Mouse (Mus musculus) CH12.LX (cell line): ENCODE data around the gene Plekhm3. TPM values are rescaled to one million over a fixed set of nuclear protein-coding genes. Genes with fewer than 3 reads are reported as not detected.

Source experiments
- DNase-seq: peaks from one replicate; pipeline ENCODE4 v3.0.0-alpha.2; 2013; ENCODE audit errors: extremely low read depth
- H3K27ac ChIP-seq: 2 replicates; pipeline ENCODE4 v1.5.1; 2012; ENCODE audit warnings: low read depth, mild to moderate bottlenecking, control low read depth, moderate library complexity; ENCODE audit not compliant: insufficient read depth
- H3K27me3 ChIP-seq: replicated peaks from 2 replicates; pipeline ENCODE3; 2012; ENCODE audit warnings: inconsistent platforms
- H3K36me3 ChIP-seq, 2 experiments: replicated peaks in 1 of 2; 2 replicates each; pipeline versions ENCODE3 to v1.6.1; 2012; ENCODE audit warnings: inconsistent platforms in 1 of 2, low read length in 1 of 2, mild to moderate bottlenecking in 1 of 2, mixed read lengths in 1 of 2, moderate library complexity in 1 of 2; ENCODE audit not compliant: control insufficient read depth in 1 of 2, insufficient read depth in 1 of 2
- H3K4me1 ChIP-seq, 2 experiments: 2 replicates each; pipeline ENCODE4 v1.6.1; 2012; ENCODE audit warnings: inconsistent platforms in 1 of 2, moderate library complexity in 1 of 2; ENCODE audit not compliant: insufficient read depth in 2 of 2, control insufficient read depth in 1 of 2
- H3K4me2 ChIP-seq: 2 replicates; pipeline ENCODE4 v1.6.1; 2012; ENCODE audit warnings: low read depth, mild to moderate bottlenecking, control low read depth; ENCODE audit not compliant: poor library complexity, insufficient read depth, severe bottlenecking
- H3K4me3 ChIP-seq, 3 experiments: fragments of 150-350 bp in 1 of 3; sonication (generic) in 1 of 3; replicated peaks in 1 of 3; 2 replicates each; pipeline versions ENCODE3 to v1.5.1; 2011 to 2012; ENCODE audit warnings: low read depth in 2 of 3, low read length in 2 of 3, mild to moderate bottlenecking in 2 of 3, moderate library complexity in 2 of 3, control low read depth in 1 of 3, improper control_type of control experiment in 1 of 3, inconsistent platforms in 1 of 3, mixed read lengths in 1 of 3; ENCODE audit not compliant: poor library complexity in 1 of 3
- H3K79me2 ChIP-seq: replicated peaks from 2 replicates; pipeline ENCODE4 v1.6.1; 2012; ENCODE audit warnings: mild to moderate bottlenecking, moderate library complexity; ENCODE audit not compliant: control insufficient read depth, poor library complexity, insufficient read depth, severe bottlenecking; ENCODE audit errors: extremely low read depth
- H3K9ac ChIP-seq: 2 replicates; pipeline ENCODE4 v1.6.1; 2012; ENCODE audit warnings: low read depth, mild to moderate bottlenecking, control low read depth, moderate library complexity; ENCODE audit not compliant: insufficient read depth
- H3K9me3 ChIP-seq: replicated peaks from 2 replicates; pipeline ENCODE3; 2012; ENCODE audit warnings: low read length, inconsistent platforms, mixed read lengths
- CHD1 ChIP-seq: IDR thresholded peaks from 2 replicates; pipeline ENCODE4 v1.6.1; 2012; ENCODE audit warnings: low read depth, low read length, improper control_type of control experiment, inconsistent platforms
- CTCF ChIP-seq, 2 experiments: IDR thresholded peaks in 1 of 2; conservative IDR thresholded peaks in 1 of 2; 2 replicates each; pipeline ENCODE4 v1.5.1; 2011 to 2012; ENCODE audit warnings: low read depth in 2 of 2, low read length in 2 of 2, improper control_type of control experiment in 1 of 2, inconsistent platforms in 1 of 2, mild to moderate bottlenecking in 1 of 2, moderate library complexity in 1 of 2
- E2F4 ChIP-seq: IDR thresholded peaks from 2 replicates; pipeline ENCODE4 v1.6.1; 2011; ENCODE audit warnings: low read depth, low read length, improper control_type of control experiment; ENCODE audit not compliant: insufficient replicate concordance
- ELF1 ChIP-seq: IDR thresholded peaks from 2 replicates; pipeline ENCODE4 v1.6.1; 2014; ENCODE audit warnings: low read depth, mild to moderate bottlenecking, inconsistent platforms, low read length, improper control_type of control experiment
- EP300 ChIP-seq: IDR thresholded peaks from 2 replicates; pipeline ENCODE4 v1.6.1; 2011; ENCODE audit warnings: low read length, improper control_type of control experiment
- IRF4 ChIP-seq: IDR thresholded peaks from 2 replicates; pipeline ENCODE4 v1.6.1; 2014; ENCODE audit warnings: low read depth, mild to moderate bottlenecking, inconsistent platforms, low read length, improper control_type of control experiment
- JUN ChIP-seq: IDR thresholded peaks from 2 replicates; pipeline ENCODE4 v1.6.1; 2011; ENCODE audit warnings: low read depth, mild to moderate bottlenecking, low read length, improper control_type of control experiment, moderate library complexity; ENCODE audit not compliant: insufficient read depth
- JUND ChIP-seq: conservative IDR thresholded peaks from 2 replicates; pipeline ENCODE4 v1.6.1; 2011; ENCODE audit warnings: low read depth, low read length, improper control_type of control experiment
- MAFK ChIP-seq: IDR thresholded peaks from 2 replicates; pipeline ENCODE4 v1.6.1; 2011; ENCODE audit warnings: low read length, improper control_type of control experiment; ENCODE audit not compliant: insufficient replicate concordance
- MYC ChIP-seq: IDR thresholded peaks from 2 replicates; pipeline ENCODE4 v1.6.1; 2011; ENCODE audit warnings: low read depth, mild to moderate bottlenecking, improper control_type of control experiment, low read length
- PAX5 ChIP-seq: IDR thresholded peaks from 2 replicates; pipeline ENCODE4 v1.6.1; 2012; ENCODE audit warnings: low read length, inconsistent platforms, mixed read lengths
- RCOR1 ChIP-seq: conservative IDR thresholded peaks from 2 replicates; pipeline ENCODE4 v1.6.1; 2012; ENCODE audit warnings: low read depth, mild to moderate bottlenecking, inconsistent platforms, low read length, improper control_type of control experiment
- USF1 ChIP-seq: IDR thresholded peaks from 2 replicates; pipeline ENCODE4 v1.6.1; 2014; ENCODE audit warnings: low read depth, mild to moderate bottlenecking, inconsistent platforms, low read length, improper control_type of control experiment
- USF2 ChIP-seq: conservative IDR thresholded peaks from 2 replicates; pipeline ENCODE4 v1.6.1; 2011; ENCODE audit warnings: low read depth, low read length, improper control_type of control experiment
- ZC3H11A ChIP-seq: IDR thresholded peaks from 2 replicates; pipeline ENCODE4 v1.6.1; 2012; ENCODE audit warnings: low read depth, mild to moderate bottlenecking, inconsistent platforms, low read length, improper control_type of control experiment
- ZKSCAN1 ChIP-seq: IDR thresholded peaks from 2 replicates; pipeline ENCODE4 v1.6.1; 2012; ENCODE audit warnings: low read depth, inconsistent platforms, low read length, improper control_type of control experiment, borderline replicate concordance
- ZNF384 ChIP-seq: IDR thresholded peaks from 2 replicates; pipeline ENCODE4 v1.6.1; 2012; ENCODE audit warnings: low read depth, low read length, improper control_type of control experiment, inconsistent platforms
- dilution Hi-C: fragments of 300-500 bp; cut with MboI; formaldehyde crosslinking; loops from 2 replicates; pipeline ENCODE4 v1.14.3; 2020; ENCODE audit warnings: low sequenced_read_pairs; ENCODE audit not compliant: extremely low pct_unique_long_range_greater_than_20kb, extremely low pct_ligation_motif_present
- in situ Hi-C: fragments of 300-500 bp; cut with MboI; formaldehyde crosslinking; loops from 3 replicates; pipeline ENCODE4 v1.14.3; 2019; ENCODE audit warnings: low sequenced_read_pairs, low pct_ligation_motif_present, low pct_unique_long_range_greater_than_20kb, mixed read lengths
- polyA plus RNA-seq: library from polyadenylated mRNA; unstranded; fragments of >175 nt; gene quantifications from 2 replicates; pipeline ENCODE4 v1.2.1, GENCODE M21; 2012; ENCODE audit warnings: low read depth; ENCODE audit not compliant: insufficient read length
- total RNA-seq, 2 experiments: library from RNA; depleted of rRNA; stranded (reverse); fragments of 300-350 nt in 1 of 2; fragments of >200 nt in 1 of 2; gene quantifications; 2 replicates each; pipeline ENCODE4 v1.2.3; 2012 to 2014

The Plekhm3 gene
- total and polyA plus RNA-seq, 3 experiments, result 9.9 to 14.1 (median 13.0) TPM

GRCm38 (mm10) chr1:64817709-64818108 is 138.9 kb downstream of the Plekhm3 start:
- dilution Hi-C loops, result no loop called here
- Histone ChIP-seq H3K4me1 (peaks cover 0 to 3% of the 10 kb centered on the region in 2 experiments; a peak in 1 of 4 replicates), H3K9ac (no peak overlapping the region), H3K27ac (no peak overlapping the region), H3K36me3 (peaks cover 23 to 63% of the 10 kb centered on the region in 2 experiments), H3K4me3 (no peak overlapping the region), H3K79me2 (no peaks in the 10 kb centered on the region), H3K4me2 (no peak overlapping the region), H3K27me3 (no peaks in the 10 kb centered on the region), H3K9me3 (no peaks in the 10 kb centered on the region)
- TF ChIP-seq ZKSCAN1 (no peak), ZC3H11A (no peak), CTCF (conservative IDR thresholded peaks at IDR 0.05 in 1 of 2, IDR thresholded peaks at IDR 0.05 in 1 of 2; ENCODE audit: low read depth in 2 of 2, low read length in 2 of 2) (no peak), JUND (no peak), USF1 (no peak), EP300 (no peak), PAX5 (no peak), MAFK (no peak), RCOR1 (no peak), E2F4 (no peak), USF2 (no peak), JUN (no peak), ELF1 (no peak), IRF4 (no peak), CHD1 (no peak), MYC (no peak)
- in situ Hi-C loops, result no loop called here
- DNase-seq, result no peak

- Histone ChIP-seq H3K4me3 (no peak overlapping the region), H3K9me3 (no peaks in the 10 kb centered on the region), H3K27me3 (no peaks in the 10 kb centered on the region)
- TF ChIP-seq MAFK (peak; percentile 92), ZNF384 (no peak)
- TF ChIP-seq, all 38 proteins: peak for 1
- peaks cover 20 to 77% of the 10 kb centered on the region in 2 experiments for H3K36me3 ChIP-seq
- peaks cover 0 to 3% of the 10 kb centered on the region in 2 experiments; a peak in 1 of 4 replicates for H3K4me1 ChIP-seq
- in situ Hi-C loops (no loop called here), dilution Hi-C loops (no loop called here)
- no peaks in the 10 kb centered on the region for H3K79me2 ChIP-seq
- H3K27ac ChIP-seq, result no peak overlapping the region
- DNase-seq, result no peak
- no peak overlapping the region for H3K4me2 ChIP-seq
- H3K9ac ChIP-seq, result no peak overlapping the region
Measured at GRCm38 (mm10) chr1:64813182-64813581, 143.4 kb downstream of the Plekhm3 start.
